Mouse (Mus musculus) liver, embryonic 13.5 days (tissue): ENCODE data around the gene Btbd8. TPM values are rescaled to one million over a fixed set of nuclear protein-coding genes. Genes with fewer than 3 reads are reported as not detected.

ENCODE experiments used
- polyA plus RNA-seq: library from polyadenylated mRNA; unstranded; fragments of >200 nt; fragmentation: Nextera tagmentation; extraction: Ambion mirVana; gene quantifications from 2 replicates; pipeline ENCODE4 v1.2.1, GENCODE M21; 2015

Gene Btbd8
- polyA plus RNA-seq, 1 experiment from 2014 or later = 1.1 TPM

Other genes with a start within 250 kb of the Btbd8 start
- 7.1 and 9.9 TPM in 2 replicates for gene Tgfbr3, start 148.4 kb upstream of the Btbd8 start, polyA plus RNA-seq
- gene Brdt, start 106.8 kb upstream of the Btbd8 start, polyA plus RNA-seq = 0.18 and 0.19 TPM in 2 replicates
- gene Ephx4, start 35.3 kb upstream of the Btbd8 start, polyA plus RNA-seq = 0.17 TPM in 1 of 2 replicates, not detected in the other
- not detected in 2 replicates for gene Lpcat2b, start 6.4 kb upstream of the Btbd8 start, polyA plus RNA-seq
- 0.05 and 0.08 TPM in 2 replicates for gene Gm42669, start 69.6 kb downstream of the Btbd8 start, polyA plus RNA-seq
- 0.01 and 0.07 TPM in 2 replicates for gene 1700028K03Rik, start 96.7 kb downstream of the Btbd8 start, polyA plus RNA-seq
- gene Rpap2, start 159.4 kb downstream of the Btbd8 start, polyA plus RNA-seq = 5.7 and 8.1 TPM in 2 replicates
- 9.5 and 11.3 TPM in 2 replicates for gene Glmn, start 159.9 kb downstream of the Btbd8 start, polyA plus RNA-seq